Mouse (Mus musculus) midbrain, embryonic 12.5 days (tissue): ENCODE measurements around the gene Gm3115. TPM values are rescaled to one million over a fixed set of nuclear protein-coding genes. Genes with fewer than 3 reads are reported as not detected.
"Not testable (repeated sequence)": the region's sequence is repeated elsewhere in the genome, so short reads cannot be mapped to it uniquely, and the experiment has no call there.

Source experiments
- ATAC-seq: fragments of 200-750 bp; cut with Nextera tagmentation; 2 replicates; pipeline ENCODE4 v1.8.0; 2017; ENCODE audit warnings: low read depth, moderate TSS enrichment, moderate library complexity; ENCODE audit not compliant: low FRiP score
- H3K27ac ChIP-seq: fragments of 300-500 bp; sonication (generic); replicated peaks from 2 replicates; pipeline ENCODE4 v1.5.1; 2016; ENCODE audit warnings: mild to moderate bottlenecking
- H3K27me3 ChIP-seq: fragments of 300-500 bp; sonication (generic); 2 replicates; pipeline ENCODE4 v1.6.1; 2016; ENCODE audit warnings: mild to moderate bottlenecking
- H3K36me3 ChIP-seq: fragments of 300-500 bp; sonication (generic); 2 replicates; pipeline ENCODE4 v1.6.1; 2016
- H3K4me1 ChIP-seq: fragments of 300-500 bp; sonication (generic); 2 replicates; pipeline ENCODE4 v1.6.1; 2016
- H3K4me2 ChIP-seq: fragments of 300-500 bp; sonication (generic); replicated peaks from 2 replicates; pipeline ENCODE4 v1.6.1; 2016; ENCODE audit warnings: mild to moderate bottlenecking, moderate library complexity
- H3K4me3 ChIP-seq: fragments of 300-500 bp; sonication (generic); 2 replicates; pipeline ENCODE4 v1.5.1; 2016; ENCODE audit warnings: mild to moderate bottlenecking
- H3K9ac ChIP-seq: fragments of 300-500 bp; sonication (generic); replicated peaks from 2 replicates; pipeline ENCODE4 v1.6.1; 2016; ENCODE audit warnings: mild to moderate bottlenecking, moderate library complexity
- H3K9me3 ChIP-seq: fragments of 300-500 bp; sonication (generic); 2 replicates; pipeline ENCODE4 v1.6.1; 2016; ENCODE audit warnings: mild to moderate bottlenecking
- WGBS: fragments of 180-500 bp; shearing (Covaris S2); methylation state at CpG from one replicate; pipeline ENCODE4 v1.1.7; 2016; 5-methylcytosine and 5-hydroxymethylcytosine counted together
- polyA plus RNA-seq: library from polyadenylated mRNA; unstranded; fragments of >200 nt; fragmentation: Nextera tagmentation; extraction: Ambion mirVana; gene quantifications from 2 replicates; pipeline ENCODE4 v1.2.1, GENCODE M21; 2016

Gene Gm3115
- polyA plus RNA-seq, result not detected in 2 replicates

GRCm38 (mm10) chr14:4083820-4084219 is at the start of gene Gm3115:
Gm3115 (plus strand) TSS chr14:4084120.
- not testable (repeated sequence) for H3K4me2 ChIP-seq, H3K9ac ChIP-seq, H3K27ac ChIP-seq, H3K27me3 ChIP-seq, H3K36me3 ChIP-seq, H3K4me1 ChIP-seq, H3K9me3 ChIP-seq, ATAC-seq, H3K4me3 ChIP-seq
- 69% methylated on average over 3 of the region's 3 CpGs for WGBS

- Histone ChIP-seq H3K9ac (0 out of 2 replicates have a peak within 1 kb of the TSS, but pooled peaks have one; percentile 44), H3K4me2 (peak within 1 kb of the TSS; percentile 56), H3K4me3 (peak within 1 kb of the TSS; percentile 42)
- not testable (repeated sequence) for H3K9me3 ChIP-seq, H3K36me3 ChIP-seq, H3K27ac ChIP-seq, H3K4me1 ChIP-seq, ATAC-seq, H3K27me3 ChIP-seq
- WGBS, result 6% methylated on average over 37 of the region's 37 CpGs
Observed at GRCm38 (mm10) chr14:4110426-4110825, 26.5 kb downstream of the Gm3115 start, which contains the start of gene Gm8108. Gm8108 (plus strand) TSS chr14:4110526.

- H3K4me3 ChIP-seq, H3K9me3 ChIP-seq, ATAC-seq, H3K4me1 ChIP-seq, H3K27ac ChIP-seq, H3K36me3 ChIP-seq, H3K27me3 ChIP-seq, H3K9ac ChIP-seq, H3K4me2 ChIP-seq: not testable (repeated sequence)
- WGBS, result 82% methylated on average over 4 of the region's 4 CpGs
Observed at GRCm38 (mm10) chr14:4141646-4142045, 57.7 kb downstream of the Gm3115 start.

Other genes starting within 250 kb of the Gm3115 start
- gene Gm3033, start 237.9 kb upstream of the Gm3115 start, polyA plus RNA-seq, result 0.33 TPM in 1 of 2 replicates, not detected in the other
- gene Gm2916, start 199.9 kb upstream of the Gm3115 start, polyA plus RNA-seq, result not detected in 2 replicates
- not detected in 2 replicates for gene Gm3029, start 152.4 kb upstream of the Gm3115 start, polyA plus RNA-seq
- gene Gm3095, start 120.6 kb upstream of the Gm3115 start, polyA plus RNA-seq, result 0.15 and 0.46 TPM in 2 replicates
- not detected in 2 replicates for gene Gm3099, start 85.7 kb upstream of the Gm3115 start, polyA plus RNA-seq
- 0.55 and 1.1 TPM in 2 replicates for gene Gm5796, start 60.2 kb upstream of the Gm3115 start, polyA plus RNA-seq
- 0.33 and 1.2 TPM in 2 replicates for gene Gm8108, start 26.4 kb downstream of the Gm3115 start, polyA plus RNA-seq
- gene Gm3127, start 80.9 kb downstream of the Gm3115 start, polyA plus RNA-seq, result not detected in 2 replicates
- 1.2 and 1.6 TPM in 2 replicates for gene Gm2974, start 98.5 kb downstream of the Gm3115 start, polyA plus RNA-seq
- gene Gm3138, start 165.5 kb downstream of the Gm3115 start, polyA plus RNA-seq, result not detected in 2 replicates
- gene Gm3149, start 233.2 kb downstream of the Gm3115 start, polyA plus RNA-seq, result not detected in 2 replicates